Mouse (Mus musculus) kidney, embryonic 14.5 days (tissue): ENCODE results near the gene Taf5l. TPM values are rescaled to one million over a fixed set of nuclear protein-coding genes. Genes with fewer than 3 reads are reported as not detected.
"Not testable (repeated sequence)": the region's sequence is repeated elsewhere in the genome, so short reads cannot be mapped to it uniquely, and the experiment has no call there.

Experiments
- ATAC-seq: fragments of 200-750 bp; cut with Nextera tagmentation; 2 replicates; pipeline ENCODE4 v1.8.0; 2017; ENCODE audit warnings: moderate number of reproducible peaks, mild to moderate bottlenecking, moderate TSS enrichment, moderate library complexity; ENCODE audit not compliant: low FRiP score, low TSS enrichment
- H3K27ac ChIP-seq: fragments of 300-500 bp; sonication (generic); 2 replicates; pipeline ENCODE4 v1.5.1; 2014; ENCODE audit warnings: low read depth, mild to moderate bottlenecking, low read length, moderate library complexity, mixed read lengths
- H3K27me3 ChIP-seq: fragments of 300-500 bp; sonication (generic); 2 replicates; pipeline ENCODE4 v1.6.1; 2014; ENCODE audit warnings: mild to moderate bottlenecking, low read length; ENCODE audit not compliant: control insufficient read depth, insufficient read depth
- H3K36me3 ChIP-seq: fragments of 300-500 bp; sonication (generic); 2 replicates; pipeline ENCODE4 v1.6.1; 2014; ENCODE audit warnings: low read length, mixed read lengths; ENCODE audit not compliant: control insufficient read depth, insufficient read depth
- H3K4me1 ChIP-seq: fragments of 300-500 bp; sonication (generic); 2 replicates; pipeline ENCODE4 v1.6.1; 2014; ENCODE audit warnings: low read length, mixed read lengths; ENCODE audit not compliant: control insufficient read depth, insufficient read depth
- H3K4me2 ChIP-seq: fragments of 300-500 bp; sonication (generic); replicated peaks from 2 replicates; pipeline ENCODE4 v1.6.1; 2014; ENCODE audit warnings: low read depth, mild to moderate bottlenecking, low read length
- H3K4me3 ChIP-seq: fragments of 300-500 bp; sonication (generic); 2 replicates; pipeline ENCODE4 v1.5.1; 2014; ENCODE audit warnings: mild to moderate bottlenecking, low read length
- H3K9ac ChIP-seq: fragments of 300-500 bp; sonication (generic); 2 replicates; pipeline ENCODE4 v1.6.1; 2014; ENCODE audit warnings: low read depth, mild to moderate bottlenecking, low read length, moderate library complexity
- H3K9me3 ChIP-seq: fragments of 300-500 bp; sonication (generic); 2 replicates; pipeline ENCODE4 v1.6.1; 2016; ENCODE audit warnings: low read length; ENCODE audit not compliant: control insufficient read depth
- WGBS: fragments of 180-500 bp; shearing (Covaris S2); extraction: QIAGEN DNeasy Blood & Tissue Kit; methylation state at CpG from one replicate; pipeline ENCODE4 v1.1.7; 2014; 5-methylcytosine and 5-hydroxymethylcytosine counted together
- polyA plus RNA-seq: library from polyadenylated mRNA; unstranded; fragments of >200 nt; fragmentation: Nextera tagmentation; extraction: Ambion mirVana; gene quantifications from 2 replicates; pipeline ENCODE4 v1.2.1, GENCODE M21; 2014

The Taf5l gene
- polyA plus RNA-seq, 1 experiment from 2014 or later, result 53.3 TPM

GRCm38 (mm10) chr8:123980239-123980638 is 41.0 kb downstream of the Taf5l start:
- WGBS, result 71% methylated on average over 4 of the region's 4 CpGs
- no peaks in the 10 kb centered on the region for H3K9me3 ChIP-seq
- H3K27ac ChIP-seq, result no peak overlapping the region
- no peak for ATAC-seq
- H3K4me3 ChIP-seq, result no peak overlapping the region
- no peak overlapping the region for H3K9ac ChIP-seq
- H3K4me2 ChIP-seq, result no peak overlapping the region
- no peaks in the 10 kb centered on the region for H3K36me3 ChIP-seq
- no peaks in the 10 kb centered on the region for H3K27me3 ChIP-seq
- 0 out of 2 replicates have a peak, but pooled peaks cover 7% of the 10 kb centered on the region for H3K4me1 ChIP-seq

GRCm38 (mm10) chr8:123978926-123979325 is 42.3 kb downstream of the Taf5l start:
- Histone ChIP-seq H3K9ac (no peak overlapping the region), H3K27me3 (no peaks in the 10 kb centered on the region), H3K9me3 (no peaks in the 10 kb centered on the region), H3K4me2 (0 out of 2 replicates have a peak overlapping the region, but pooled peaks have one; percentile 12), H3K4me3 (no peak overlapping the region), H3K27ac (no peak overlapping the region), H3K36me3 (no peaks in the 10 kb centered on the region), H3K4me1 (0 out of 2 replicates have a peak, but pooled peaks cover 7% of the 10 kb centered on the region)
- ATAC-seq, result no peak
- WGBS, result 77% methylated on average over 8 of the region's 8 CpGs

GRCm38 (mm10) chr8:123978166-123978838 is 42.9 kb downstream of the Taf5l start:
- Histone ChIP-seq H3K27ac (no peak overlapping the region), H3K4me3 (no peak overlapping the region), H3K27me3 (no peaks in the 10 kb centered on the region), H3K4me2 (peak overlapping the region; percentile 12; the same call in 1 of the 2 replicates), H3K9ac (no peak overlapping the region), H3K4me1 (0 out of 2 replicates have a peak, but pooled peaks cover 7% of the 10 kb centered on the region), H3K36me3 (no peaks in the 10 kb centered on the region), H3K9me3 (no peaks in the 10 kb centered on the region)
- no peak for ATAC-seq
- 49% methylated on average over 14 of the region's 14 CpGs for WGBS

- Histone ChIP-seq H3K4me3 (no peak overlapping the region), H3K4me2 (no peak overlapping the region), H3K9me3 (no peaks in the 10 kb centered on the region), H3K9ac (no peak overlapping the region), H3K4me1 (0 out of 2 replicates have a peak, but pooled peaks cover 7% of the 10 kb centered on the region), H3K27ac (no peak overlapping the region), H3K27me3 (no peaks in the 10 kb centered on the region), H3K36me3 (no peaks in the 10 kb centered on the region)
- no peak for ATAC-seq
- WGBS, result 93% methylated on average over 4 of the region's 4 CpGs
Measured at GRCm38 (mm10) chr8:123977499-123977898, 43.7 kb downstream of the Taf5l start.

GRCm38 (mm10) chr8:123973495-123973894 is 47.7 kb downstream of the Taf5l start:
- no peak for ATAC-seq
- H3K27me3 ChIP-seq, result no peaks in the 10 kb centered on the region
- H3K36me3 ChIP-seq, result no peaks in the 10 kb centered on the region
- no peak overlapping the region for H3K4me3 ChIP-seq
- 0 out of 2 replicates have a peak, but pooled peaks cover 4% of the 10 kb centered on the region for H3K4me1 ChIP-seq
- H3K9me3 ChIP-seq, result no peaks in the 10 kb centered on the region
- WGBS, result 71% methylated on average over 1 of the region's 1 CpGs
- no peak overlapping the region for H3K27ac ChIP-seq
- no peak overlapping the region for H3K4me2 ChIP-seq
- H3K9ac ChIP-seq, result no peak overlapping the region

- Histone ChIP-seq H3K4me1 (no peaks in the 10 kb centered on the region), H3K4me2 (no peak overlapping the region), H3K36me3 (peaks cover 19% of the 10 kb centered on the region; the same call in 1 of the 2 replicates), H3K9me3 (no peaks in the 10 kb centered on the region), H3K27me3 (no peaks in the 10 kb centered on the region), H3K27ac (no peak overlapping the region), H3K4me3 (no peak overlapping the region), H3K9ac (no peak overlapping the region)
- 69% methylated on average over 2 of the region's 2 CpGs for WGBS
- ATAC-seq, result no peak
Measured at GRCm38 (mm10) chr8:123966896-123967295, 54.3 kb downstream of the Taf5l start.

GRCm38 (mm10) chr8:123961371-123961770 is 59.8 kb downstream of the Taf5l start:
- peaks cover 25% of the 10 kb centered on the region; the same call in 1 of the 2 replicates for H3K36me3 ChIP-seq

GRCm38 (mm10) chr8:123960556-123960955 is 60.6 kb downstream of the Taf5l start:
- ATAC-seq, H3K27me3 ChIP-seq, H3K4me3 ChIP-seq, H3K27ac ChIP-seq, H3K4me1 ChIP-seq, H3K9ac ChIP-seq, H3K4me2 ChIP-seq, H3K9me3 ChIP-seq: not testable (repeated sequence)
- 83% methylated on average over 5 of the region's 5 CpGs for WGBS
- H3K36me3 ChIP-seq, result peaks cover 20% of the 10 kb centered on the region; the same call in 1 of the 2 replicates

More at GRCm38 (mm10) chr8:123961371-123961770, 59.8 kb downstream of the Taf5l start:
- WGBS, result 73% methylated on average over 1 of the region's 1 CpGs
- Histone ChIP-seq H3K27ac (no peak overlapping the region), H3K4me1 (no peaks in the 10 kb centered on the region), H3K9me3 (no peaks in the 10 kb centered on the region), H3K4me2 (no peak overlapping the region), H3K27me3 (no peaks in the 10 kb centered on the region), H3K9ac (no peak overlapping the region), H3K4me3 (no peak overlapping the region)
- ATAC-seq, result no peak

GRCm38 (mm10) chr8:123960056-123960455 is 61.1 kb downstream of the Taf5l start:
- no peak for ATAC-seq
- Histone ChIP-seq H3K9me3 (no peaks in the 10 kb centered on the region), H3K4me1 (no peaks in the 10 kb centered on the region), H3K4me2 (no peak overlapping the region), H3K9ac (no peak overlapping the region), H3K36me3 (peaks cover 20% of the 10 kb centered on the region; the same call in 1 of the 2 replicates), H3K4me3 (no peak overlapping the region), H3K27me3 (no peaks in the 10 kb centered on the region), H3K27ac (no peak overlapping the region)
- WGBS, result 88% methylated on average over 9 of the region's 9 CpGs
